Mouse (Mus musculus) heart, embryonic 13.5 days (tissue): Measurements from ENCODE around the gene Erp29. TPM values are rescaled to one million over a fixed set of nuclear protein-coding genes. Genes with fewer than 3 reads are reported as not detected.

Experiments used
- ATAC-seq: fragments of 200-750 bp; cut with Nextera tagmentation; 2 replicates; pipeline ENCODE4 v1.8.0; 2017; ENCODE audit warnings: moderate TSS enrichment; ENCODE audit not compliant: insufficient number of reproducible peaks, low FRiP score, low TSS enrichment; ENCODE audit errors: extremely low read depth
- H3K27ac ChIP-seq: fragments of 300-500 bp; sonication (generic); replicated peaks from 2 replicates; pipeline ENCODE4 v1.5.1; 2015; ENCODE audit warnings: moderate library complexity, mild to moderate bottlenecking, inconsistent platforms
- H3K27me3 ChIP-seq: fragments of 300-500 bp; sonication (generic); replicated peaks from 2 replicates; pipeline ENCODE4 v1.6.1; 2015; ENCODE audit warnings: mild to moderate bottlenecking, inconsistent platforms
- H3K36me3 ChIP-seq: fragments of 300-500 bp; sonication (generic); 2 replicates; pipeline ENCODE4 v1.6.1; 2015; ENCODE audit warnings: mild to moderate bottlenecking, inconsistent platforms
- H3K4me1 ChIP-seq: fragments of 300-500 bp; sonication (generic); 2 replicates; pipeline ENCODE4 v1.6.1; 2015; ENCODE audit warnings: inconsistent platforms
- H3K4me2 ChIP-seq: fragments of 300-500 bp; sonication (generic); 2 replicates; pipeline ENCODE4 v1.6.1; 2015; ENCODE audit warnings: inconsistent platforms, mild to moderate bottlenecking, moderate library complexity
- H3K4me3 ChIP-seq: fragments of 300-500 bp; sonication (generic); 2 replicates; pipeline ENCODE4 v1.5.1; 2015; ENCODE audit warnings: moderate library complexity, mild to moderate bottlenecking, inconsistent platforms
- H3K9ac ChIP-seq: fragments of 300-500 bp; sonication (generic); 2 replicates; pipeline ENCODE4 v1.6.1; 2015; ENCODE audit warnings: inconsistent platforms, mild to moderate bottlenecking, moderate library complexity
- H3K9me3 ChIP-seq: fragments of 300-500 bp; sonication (generic); 2 replicates; pipeline ENCODE4 v1.6.1; 2016; ENCODE audit warnings: inconsistent platforms
- WGBS: fragments of 180-500 bp; shearing (Covaris S2); methylation state at CpG from one replicate; pipeline ENCODE4 v1.1.7; 2015; ENCODE audit warnings: mixed read lengths; 5-methylcytosine and 5-hydroxymethylcytosine counted together
- polyA plus RNA-seq: library from polyadenylated mRNA; unstranded; fragments of >200 nt; fragmentation: Nextera tagmentation; extraction: Ambion mirVana; gene quantifications from 2 replicates; pipeline ENCODE4 v1.2.1, GENCODE M21; 2015

Erp29 gene
- polyA plus RNA-seq, 1 experiment from 2014 or later = 146 TPM

- WGBS = 64% methylated on average over 5 of the region's 5 CpGs
Observed at GRCm38 (mm10) chr5:121400064-121400463, 52.2 kb downstream of the Erp29 start.

GRCm38 (mm10) chr5:121399540-121399939 lies 52.8 kb downstream of the Erp29 start:
- Histone ChIP-seq H3K27ac (no peak overlapping the region), H3K4me1 (peaks cover 45% of the 10 kb centered on the region), H3K4me2 (peak overlapping the region; percentile 96), H3K4me3 (peak overlapping the region; percentile 98; the same call in 1 of the 2 replicates), H3K27me3 (no peaks in the 10 kb centered on the region), H3K9ac (peak overlapping the region; percentile 94), H3K9me3 (no peaks in the 10 kb centered on the region), H3K36me3 (peaks cover 13% of the 10 kb centered on the region)
- WGBS = 80% methylated on average over 5 of the region's 5 CpGs
- ATAC-seq = no peak

More at GRCm38 (mm10) chr5:121400064-121400463, 52.2 kb downstream of the Erp29 start:
- Histone ChIP-seq H3K9ac (no peak overlapping the region), H3K4me3 (no peak overlapping the region), H3K27ac (no peak overlapping the region), H3K9me3 (no peaks in the 10 kb centered on the region), H3K27me3 (no peaks in the 10 kb centered on the region), H3K4me2 (0 out of 2 replicates have a peak overlapping the region, but pooled peaks have one; percentile 96), H3K36me3 (peaks cover 13% of the 10 kb centered on the region), H3K4me1 (peaks cover 47% of the 10 kb centered on the region)
- ATAC-seq = no peak

- peaks cover 13% of the 10 kb centered on the region for H3K36me3 ChIP-seq
- no peaks in the 10 kb centered on the region for H3K27me3 ChIP-seq
- peak overlapping the region; percentile 96 for H3K4me2 ChIP-seq
- H3K27ac ChIP-seq = no peak overlapping the region
- peak overlapping the region; percentile 98 for H3K4me3 ChIP-seq
- H3K4me1 ChIP-seq = peaks cover 40% of the 10 kb centered on the region
- WGBS = 45% methylated on average over 9 of the region's 9 CpGs
- ATAC-seq = no peak
- peak overlapping the region; percentile 94 for H3K9ac ChIP-seq
- H3K9me3 ChIP-seq = no peaks in the 10 kb centered on the region
Observed at GRCm38 (mm10) chr5:121398965-121399462, 53.3 kb downstream of the Erp29 start.

GRCm38 (mm10) chr5:121398146-121398964 lies 54.0 kb downstream of the Erp29 start:
- H3K4me2 ChIP-seq = peak overlapping the region; percentile 96
- ATAC-seq = peak; percentile 51; the same call in 1 of the 2 replicates
- H3K9ac ChIP-seq = peak overlapping the region; percentile 94
- H3K4me3 ChIP-seq = peak overlapping the region; percentile 98
- H3K27me3 ChIP-seq = no peaks in the 10 kb centered on the region
- WGBS = under 1% methylated on average over 67 of the region's 67 CpGs
- no peaks in the 10 kb centered on the region for H3K9me3 ChIP-seq
- peaks cover 33% of the 10 kb centered on the region for H3K4me1 ChIP-seq
- peak overlapping the region; percentile 54 for H3K27ac ChIP-seq
- peaks cover 10% of the 10 kb centered on the region for H3K36me3 ChIP-seq

- H3K4me1 ChIP-seq = peaks cover 27% of the 10 kb centered on the region
- peak; percentile 85 for ATAC-seq
- peak within 1 kb of the TSS; percentile 98 for H3K4me3 ChIP-seq
- peak within 1 kb of the TSS; percentile 96 for H3K4me2 ChIP-seq
- H3K27me3 ChIP-seq = no peaks in the 10 kb centered on the region
- H3K9ac ChIP-seq = peak within 1 kb of the TSS; percentile 94
- no peaks in the 10 kb centered on the region for H3K9me3 ChIP-seq
- peaks cover 5% of the 10 kb centered on the region for H3K36me3 ChIP-seq
- H3K27ac ChIP-seq = peak within 1 kb of the TSS; percentile 92
- 9% methylated on average over 53 of the region's 53 CpGs for WGBS
Observed at GRCm38 (mm10) chr5:121397187-121398145, 54.8 kb downstream of the Erp29 start, which contains the start of gene Naa25. TSS of gene Naa25 (plus strand) at chr5:121397936.

- H3K4me3 ChIP-seq = no peak overlapping the region
- H3K9ac ChIP-seq = no peak overlapping the region
- H3K4me1 ChIP-seq = peaks cover 18% of the 10 kb centered on the region
- H3K9me3 ChIP-seq = no peaks in the 10 kb centered on the region
- no peaks in the 10 kb centered on the region for H3K36me3 ChIP-seq
- H3K4me2 ChIP-seq = no peak overlapping the region
- no peak overlapping the region for H3K27ac ChIP-seq
- 65% methylated on average over 5 of the region's 5 CpGs for WGBS
- ATAC-seq = no peak
- no peaks in the 10 kb centered on the region for H3K27me3 ChIP-seq
Observed at GRCm38 (mm10) chr5:121395621-121396020, 56.7 kb downstream of the Erp29 start.

- Histone ChIP-seq H3K4me3 (no peak overlapping the region), H3K27me3 (no peaks in the 10 kb centered on the region), H3K36me3 (no peaks in the 10 kb centered on the region), H3K4me1 (no peaks in the 10 kb centered on the region), H3K9me3 (no peaks in the 10 kb centered on the region), H3K9ac (no peak overlapping the region), H3K4me2 (no peak overlapping the region), H3K27ac (no peak overlapping the region)
- no peak for ATAC-seq
- WGBS = 71% methylated on average over 3 of the region's 3 CpGs
Observed at GRCm38 (mm10) chr5:121393402-121393801, 58.9 kb downstream of the Erp29 start.

- H3K36me3 ChIP-seq = no peaks in the 10 kb centered on the region
- H3K9me3 ChIP-seq = no peaks in the 10 kb centered on the region
- 51% methylated on average over 16 of the region's 16 CpGs for WGBS
Observed at GRCm38 (mm10) chr5:121392667-121393380, 59.5 kb downstream of the Erp29 start.

GRCm38 (mm10) chr5:121389691-121390090 lies 62.6 kb downstream of the Erp29 start:
- H3K9ac ChIP-seq = no peak overlapping the region
- H3K4me3 ChIP-seq = no peak overlapping the region
- ATAC-seq = no peak
- no peaks in the 10 kb centered on the region for H3K36me3 ChIP-seq
- no peaks in the 10 kb centered on the region for H3K27me3 ChIP-seq
- H3K9me3 ChIP-seq = no peaks in the 10 kb centered on the region
- H3K4me2 ChIP-seq = no peak overlapping the region
- no peak overlapping the region for H3K27ac ChIP-seq
- peaks cover 18% of the 10 kb centered on the region for H3K4me1 ChIP-seq

More at GRCm38 (mm10) chr5:121392667-121393380, 59.5 kb downstream of the Erp29 start:
- no peak for ATAC-seq
- H3K9ac ChIP-seq = no peak overlapping the region
- H3K27ac ChIP-seq = no peak overlapping the region
- H3K27me3 ChIP-seq = no peaks in the 10 kb centered on the region
- H3K4me3 ChIP-seq = no peak overlapping the region
- H3K4me1 ChIP-seq = no peaks in the 10 kb centered on the region
- no peak overlapping the region for H3K4me2 ChIP-seq

- no peak for ATAC-seq
- Histone ChIP-seq H3K36me3 (no peaks in the 10 kb centered on the region), H3K9ac (no peak overlapping the region), H3K9me3 (no peaks in the 10 kb centered on the region), H3K4me3 (no peak overlapping the region), H3K4me2 (no peak overlapping the region), H3K27ac (no peak overlapping the region), H3K27me3 (no peaks in the 10 kb centered on the region), H3K4me1 (peaks cover 24% of the 10 kb centered on the region)
- 72% methylated on average over 7 of the region's 7 CpGs for WGBS
Observed at GRCm38 (mm10) chr5:121389106-121389505, 63.2 kb downstream of the Erp29 start.
